Mouse (Mus musculus): ENCODE results near the gene Gm21119.

Gene Gm21119

DNA sequence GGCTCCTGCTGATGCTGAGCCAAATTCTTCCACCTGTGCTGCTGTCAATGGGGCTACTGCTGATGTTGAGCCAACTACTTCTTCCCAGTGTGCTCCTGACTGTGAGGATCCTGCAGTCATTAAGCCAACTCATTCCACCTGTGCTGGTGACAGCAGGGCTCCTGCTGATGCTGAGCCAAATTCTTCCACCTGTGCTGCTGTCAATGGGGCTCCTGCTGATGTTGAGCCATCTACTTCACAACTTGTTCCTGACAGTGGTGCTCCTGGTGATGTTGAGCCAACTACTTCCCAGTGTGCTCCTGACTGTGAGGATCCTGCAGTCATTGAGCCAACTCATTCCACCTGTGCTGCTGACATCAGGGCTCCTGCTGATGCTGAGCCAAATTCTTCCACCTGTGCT is 63.7 kb downstream of the Gm21119 start:
- DNase-seq: peak; percentile 89
